Mouse (Mus musculus) midbrain, embryonic 10.5 days (tissue): ENCODE data around the gene Enah. TPM values are rescaled to one million over a fixed set of nuclear protein-coding genes. Genes with fewer than 3 reads are reported as not detected.
A peak's percentile ranks its signal among the peaks of the same experiment; 100 is the strongest.

Experiments
- DNase-seq: peaks from one replicate; pipeline ENCODE4 v3.0.0-alpha.2; 2017; ENCODE audit warnings: low spot score
- H3K27ac ChIP-seq: fragments of 300-500 bp; sonication (generic); replicated peaks from 2 replicates; pipeline ENCODE4 v1.5.1; 2016; ENCODE audit warnings: mild to moderate bottlenecking
- H3K27me3 ChIP-seq: fragments of 300-500 bp; sonication (generic); 2 replicates; pipeline ENCODE4 v1.6.1; 2016; ENCODE audit warnings: low read depth, mild to moderate bottlenecking; ENCODE audit not compliant: poor library complexity, severe bottlenecking
- H3K36me3 ChIP-seq: fragments of 300-500 bp; sonication (generic); 2 replicates; pipeline ENCODE4 v1.6.1; 2016; ENCODE audit warnings: mild to moderate bottlenecking, moderate library complexity
- H3K4me1 ChIP-seq: fragments of 300-500 bp; sonication (generic); 2 replicates; pipeline ENCODE4 v1.6.1; 2016
- H3K4me3 ChIP-seq: fragments of 300-500 bp; sonication (generic); 2 replicates; pipeline ENCODE4 v1.5.1; 2016; ENCODE audit warnings: mild to moderate bottlenecking, moderate library complexity
- H3K9me3 ChIP-seq: fragments of 300-500 bp; sonication (generic); replicated peaks from 2 replicates; pipeline ENCODE4 v1.6.1; 2016; ENCODE audit warnings: mild to moderate bottlenecking
- WGBS: fragments of 180-500 bp; shearing (Covaris S2); methylation state at CpG from one replicate; pipeline ENCODE4 v1.1.7; 2016; 5-methylcytosine and 5-hydroxymethylcytosine counted together
- polyA plus RNA-seq: library from polyadenylated mRNA; unstranded; fragments of >200 nt; fragmentation: Nextera tagmentation; extraction: Ambion mirVana; gene quantifications from 2 replicates; pipeline ENCODE4 v1.2.1, GENCODE M21; 2016

Enah gene
- polyA plus RNA-seq = 23.2 and 26.9 TPM in 2 replicates

DNA sequence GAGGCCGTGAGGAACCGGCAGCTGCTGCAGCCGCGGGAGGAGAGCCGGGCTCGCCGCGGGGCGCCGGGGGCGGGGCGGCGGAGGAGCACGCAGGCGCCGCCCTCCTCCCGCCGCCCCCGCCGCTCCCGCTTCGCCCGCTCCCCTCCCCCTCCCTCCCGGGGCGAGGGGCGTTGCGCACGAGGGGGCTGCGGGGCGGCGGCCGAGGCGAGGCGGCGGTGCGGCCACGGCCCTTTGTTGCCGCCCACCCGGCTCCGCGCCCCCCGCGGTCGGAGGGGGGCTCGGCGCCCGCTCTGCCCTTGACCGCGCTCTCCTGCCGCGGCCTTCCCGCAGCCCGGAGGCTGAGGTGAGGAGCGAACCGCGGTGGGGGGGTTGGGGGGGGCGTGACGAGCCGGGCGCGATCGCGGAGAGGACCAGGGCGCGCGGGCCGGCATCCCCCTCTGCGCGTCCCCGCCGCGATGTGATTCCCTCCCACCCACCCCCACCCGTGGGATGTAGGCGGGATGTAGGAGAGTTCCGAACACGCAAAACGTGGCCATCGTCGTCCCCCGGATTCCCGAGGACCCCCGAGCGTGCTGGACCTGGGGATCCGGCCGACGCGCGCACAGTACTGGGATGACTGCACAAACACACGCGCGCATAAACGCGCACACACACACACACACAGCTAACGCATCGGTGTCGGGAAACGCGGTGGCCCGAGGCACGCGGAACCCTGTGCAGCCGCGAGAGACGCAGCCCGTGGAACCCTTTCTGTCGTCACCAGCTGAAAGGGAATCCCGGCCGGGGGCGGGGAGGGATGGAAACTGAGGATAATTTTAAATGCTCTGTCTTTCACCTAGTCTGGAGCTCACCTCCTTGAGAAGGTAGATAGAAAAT is at the start of gene Enah:
TSS of gene Enah (minus strand) at position 65 of the 876 bp plus-strand sequence.
- DNase-seq = peak; percentile 77
- Histone ChIP-seq H3K9me3 (no peaks in the 10 kb centered on the region), H3K27ac (peak within 1 kb of the TSS; percentile 99), H3K36me3 (peaks cover 17% of the 10 kb centered on the region), H3K4me3 (peak within 1 kb of the TSS; percentile 87), H3K4me1 (peaks cover 28% of the 10 kb centered on the region), H3K27me3 (peaks cover 7% of the 10 kb centered on the region; the same call in 1 of the 2 replicates)
- WGBS = 2% methylated on average over 81 of the region's 109 CpGs

DNA sequence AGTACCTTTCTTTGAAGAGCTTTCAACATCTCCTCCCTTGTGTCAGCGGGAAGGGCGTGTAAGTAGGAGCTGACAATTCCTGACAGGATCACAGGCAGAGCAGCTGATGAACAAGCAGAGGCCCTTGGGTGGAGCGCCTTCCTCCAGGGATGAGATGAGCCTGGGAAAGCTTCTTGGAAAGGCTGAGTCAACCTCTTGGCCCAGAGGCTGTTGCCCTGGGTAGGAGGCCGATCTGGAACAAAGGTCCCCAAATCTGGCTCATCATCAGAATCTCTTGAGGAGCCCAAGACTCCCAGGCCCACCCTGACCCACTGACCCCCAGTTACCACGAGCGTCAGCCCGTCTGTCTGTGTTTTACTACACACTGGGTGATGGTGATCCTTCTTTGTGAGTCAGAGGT is 48.3 kb upstream of the Enah start:
- Histone ChIP-seq H3K27ac (no peak overlapping the region), H3K9me3 (no peaks in the 10 kb centered on the region), H3K4me3 (no peak overlapping the region), H3K4me1 (no peaks in the 10 kb centered on the region), H3K27me3 (no peaks in the 10 kb centered on the region), H3K36me3 (no peaks in the 10 kb centered on the region)
- no peak for DNase-seq
- 87% methylated on average over 7 of the region's 7 CpGs for WGBS

DNA sequence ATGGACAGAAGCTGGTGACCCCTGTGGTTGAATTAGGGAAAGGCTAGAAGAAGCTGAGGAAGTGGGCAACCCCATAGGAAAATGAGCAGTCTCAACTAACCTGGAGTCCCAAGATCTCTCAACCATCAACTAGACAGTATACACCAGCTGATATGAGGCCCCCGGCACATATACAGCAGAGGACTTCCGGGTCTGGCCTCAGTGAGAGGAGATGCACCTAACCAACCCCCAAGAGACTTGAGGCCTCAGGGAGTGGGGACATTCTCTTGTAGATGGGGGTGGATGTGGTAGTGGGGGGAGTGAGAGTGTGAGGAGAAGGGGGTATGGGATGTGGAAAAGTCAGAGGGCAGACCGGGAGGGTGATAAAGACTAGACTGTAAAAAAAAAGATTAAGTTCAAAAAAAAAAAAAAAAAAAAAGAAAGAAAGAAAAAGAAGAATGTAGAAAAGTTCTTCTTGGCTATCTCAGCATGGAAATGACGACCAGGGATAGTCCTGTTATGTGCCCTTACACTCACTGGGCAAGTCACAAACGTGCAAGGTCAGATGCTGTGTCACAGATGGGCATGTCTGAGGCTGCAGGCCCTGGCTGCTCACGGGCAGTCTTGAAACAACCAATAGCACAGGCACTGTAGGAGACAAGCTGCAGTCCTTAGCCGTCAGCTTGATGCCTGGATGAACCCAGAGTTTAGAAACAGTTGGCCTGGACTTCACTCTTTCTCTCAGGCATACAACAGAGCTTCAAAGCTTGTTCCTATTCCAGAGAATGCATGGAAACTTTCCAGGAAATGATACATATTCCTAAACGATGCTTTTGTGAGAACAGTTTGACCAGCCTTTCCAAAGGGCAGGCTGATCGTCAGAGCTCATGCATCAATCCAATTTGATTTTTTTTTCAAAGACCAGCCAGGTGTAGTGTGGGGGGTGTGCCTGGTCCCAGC is 47.0 kb upstream of the Enah start:
- Histone ChIP-seq H3K4me1 (no peaks in the 10 kb centered on the region), H3K27ac (no peak overlapping the region), H3K27me3 (no peaks in the 10 kb centered on the region), H3K4me3 (no peak overlapping the region), H3K9me3 (no peaks in the 10 kb centered on the region), H3K36me3 (no peaks in the 10 kb centered on the region)
- no peak for DNase-seq
- WGBS = 83% methylated on average over 9 of the region's 9 CpGs

DNA sequence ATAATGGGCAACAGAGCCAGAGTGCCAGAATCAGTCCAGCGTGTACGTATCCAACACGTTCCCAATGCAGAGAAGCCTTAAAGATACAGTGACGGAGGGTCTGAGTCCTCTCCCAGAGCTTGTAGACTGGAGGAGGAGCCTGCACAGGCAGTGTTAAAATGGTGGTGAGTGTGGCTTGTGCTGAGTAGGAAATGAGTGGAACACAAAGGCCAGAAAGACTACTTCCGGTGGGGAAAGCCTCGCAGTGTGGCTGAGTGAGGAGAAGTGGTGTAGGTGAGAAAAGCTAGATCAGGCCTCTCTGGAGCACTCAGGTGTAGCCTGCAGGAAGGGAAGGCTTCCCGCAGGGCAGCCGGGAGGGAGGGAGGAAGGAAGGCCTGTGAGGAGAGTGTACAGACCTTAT is 43.9 kb upstream of the Enah start:
- Histone ChIP-seq H3K36me3 (no peaks in the 10 kb centered on the region), H3K27me3 (no peaks in the 10 kb centered on the region), H3K9me3 (no peaks in the 10 kb centered on the region), H3K27ac (no peak overlapping the region; the same call in 1 of the 2 replicates), H3K4me3 (no peak overlapping the region), H3K4me1 (peaks cover 1% of the 10 kb centered on the region; the same call in 1 of the 2 replicates)
- DNase-seq = no peak
- 78% methylated on average over 8 of the region's 8 CpGs for WGBS

DNA sequence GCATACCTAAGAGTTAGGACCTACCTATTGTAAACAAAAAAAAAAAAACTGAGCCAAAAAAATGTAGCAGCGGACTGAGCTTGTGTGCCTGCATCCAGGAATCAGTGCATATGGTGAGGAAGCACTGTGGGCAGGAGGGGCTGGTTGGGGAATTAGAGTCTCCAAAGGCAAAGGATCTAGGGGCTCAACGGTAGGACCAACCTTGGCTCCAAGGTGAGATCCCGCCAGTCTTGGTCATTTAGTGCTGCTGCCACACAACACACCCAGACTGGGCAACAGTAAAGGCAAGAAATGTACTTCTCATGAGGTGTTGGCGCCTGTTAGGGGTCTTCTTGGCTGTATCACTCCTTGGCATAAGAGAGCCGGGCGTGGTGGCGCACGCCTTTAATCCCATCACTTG is 43.0 kb upstream of the Enah start:
- DNase-seq = no peak
- Histone ChIP-seq H3K4me3 (no peak overlapping the region), H3K27ac (no peak overlapping the region), H3K4me1 (peaks cover 9% of the 10 kb centered on the region; the same call in 1 of the 2 replicates), H3K9me3 (no peaks in the 10 kb centered on the region), H3K27me3 (no peaks in the 10 kb centered on the region), H3K36me3 (no peaks in the 10 kb centered on the region)
- 92% methylated on average over 8 of the region's 8 CpGs for WGBS

DNA sequence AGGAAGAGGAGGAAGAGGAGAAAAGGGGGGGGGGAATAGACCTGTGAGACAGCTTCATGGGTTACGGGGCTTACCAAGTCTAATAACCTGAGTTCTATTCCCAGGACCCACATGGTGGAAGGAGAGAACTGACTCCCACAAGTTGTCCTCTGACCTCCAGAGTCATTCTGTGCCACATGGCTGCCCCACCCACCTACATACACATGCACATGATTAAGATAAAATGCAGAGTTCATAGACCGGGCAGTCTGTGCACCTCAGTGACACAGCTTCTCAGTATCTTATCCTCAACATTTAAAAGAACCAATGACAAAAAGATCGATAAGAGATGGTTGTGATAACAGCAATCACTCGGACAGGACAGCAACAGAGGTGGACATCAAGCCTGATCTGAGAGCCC is 41.4 kb upstream of the Enah start:
- 92% methylated on average over 4 of the region's 4 CpGs for WGBS

DNA sequence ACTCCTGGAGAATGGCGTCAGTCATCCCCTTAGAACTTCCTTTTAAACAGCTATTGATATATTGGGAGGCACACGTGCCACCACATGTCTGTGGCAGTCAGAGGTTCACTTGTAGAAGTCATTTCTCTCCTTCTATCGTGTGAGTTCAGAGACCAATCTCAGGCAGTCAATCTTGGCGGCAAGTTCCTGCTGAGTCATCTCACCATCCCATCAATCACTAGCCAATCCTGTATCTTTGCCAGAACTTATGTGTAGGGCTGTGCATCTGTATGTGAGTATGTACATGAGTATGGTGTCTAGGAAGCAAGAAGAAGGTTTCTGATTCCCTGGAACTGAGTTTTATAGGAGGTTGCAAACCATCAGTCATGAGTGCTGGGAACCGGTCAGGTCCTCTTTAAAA is 40.0 kb upstream of the Enah start:
- Histone ChIP-seq H3K27ac (no peak overlapping the region), H3K4me1 (peaks cover 15% of the 10 kb centered on the region), H3K36me3 (no peaks in the 10 kb centered on the region), H3K27me3 (no peaks in the 10 kb centered on the region), H3K4me3 (no peak overlapping the region), H3K9me3 (no peaks in the 10 kb centered on the region)
- DNase-seq = no peak
- 92% methylated on average over 5 of the region's 5 CpGs for WGBS

More for the DNA sequence above, 41.4 kb upstream of the Enah start:
- no peaks in the 10 kb centered on the region for H3K36me3 ChIP-seq
- H3K27me3 ChIP-seq = no peaks in the 10 kb centered on the region
- peaks cover 10% of the 10 kb centered on the region; the same call in 1 of the 2 replicates for H3K4me1 ChIP-seq
- H3K9me3 ChIP-seq = no peaks in the 10 kb centered on the region
- no peak overlapping the region for H3K27ac ChIP-seq
- DNase-seq = no peak
- no peak overlapping the region for H3K4me3 ChIP-seq

DNA sequence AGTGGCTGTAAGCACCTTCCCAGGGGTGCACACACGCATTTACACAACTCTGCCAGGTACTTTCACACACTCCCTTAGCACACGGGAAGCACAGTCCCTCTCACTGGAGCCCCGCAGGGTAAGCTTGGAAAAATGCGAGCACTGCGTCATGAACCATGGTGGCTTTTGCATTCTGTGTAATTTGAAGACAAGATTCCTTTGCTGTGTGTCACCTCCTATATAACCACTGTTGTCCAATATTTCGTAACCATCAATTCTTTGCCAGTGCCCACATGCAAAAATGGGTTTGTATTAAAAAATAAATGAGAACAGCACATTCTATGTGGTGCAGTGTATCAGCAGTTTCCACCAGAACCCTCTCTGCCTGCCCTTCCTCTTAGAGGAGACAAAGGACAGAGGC is 38.2 kb upstream of the Enah start:
- Histone ChIP-seq H3K36me3 (no peaks in the 10 kb centered on the region), H3K9me3 (no peaks in the 10 kb centered on the region)
- WGBS = 78% methylated on average over 6 of the region's 6 CpGs

DNA sequence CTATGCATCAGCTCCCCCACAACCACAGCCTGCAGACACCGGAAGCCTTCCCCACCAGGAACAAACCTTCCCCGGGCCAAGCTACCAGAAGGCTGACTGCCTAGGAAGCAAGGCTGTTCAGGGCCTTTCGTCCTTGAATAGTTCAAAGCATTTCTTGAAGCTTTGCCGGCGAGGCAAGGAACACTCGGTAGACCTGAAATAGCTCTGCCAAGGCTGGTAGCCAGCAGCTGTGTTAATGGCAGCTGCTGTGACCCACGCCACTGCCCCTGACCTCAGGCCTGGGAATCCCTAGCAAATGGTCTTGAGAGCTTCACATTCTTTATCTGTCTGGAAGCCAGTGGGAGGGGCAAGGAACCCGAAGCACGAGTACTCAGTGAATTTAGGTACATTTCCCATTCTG is 35.3 kb upstream of the Enah start:
- DNase-seq = no peak
- no peak overlapping the region for H3K4me3 ChIP-seq
- no peaks in the 10 kb centered on the region for H3K27me3 ChIP-seq
- no peaks in the 10 kb centered on the region for H3K9me3 ChIP-seq
- 55% methylated on average over 9 of the region's 9 CpGs for WGBS
- peaks cover 22% of the 10 kb centered on the region for H3K4me1 ChIP-seq
- peak overlapping the region; percentile 6 for H3K27ac ChIP-seq
- H3K36me3 ChIP-seq = no peaks in the 10 kb centered on the region

More for the DNA sequence above, 38.2 kb upstream of the Enah start:
- Histone ChIP-seq H3K27me3 (no peaks in the 10 kb centered on the region), H3K4me3 (no peak overlapping the region), H3K27ac (no peak overlapping the region), H3K4me1 (peaks cover 18% of the 10 kb centered on the region)
- DNase-seq = no peak

DNA sequence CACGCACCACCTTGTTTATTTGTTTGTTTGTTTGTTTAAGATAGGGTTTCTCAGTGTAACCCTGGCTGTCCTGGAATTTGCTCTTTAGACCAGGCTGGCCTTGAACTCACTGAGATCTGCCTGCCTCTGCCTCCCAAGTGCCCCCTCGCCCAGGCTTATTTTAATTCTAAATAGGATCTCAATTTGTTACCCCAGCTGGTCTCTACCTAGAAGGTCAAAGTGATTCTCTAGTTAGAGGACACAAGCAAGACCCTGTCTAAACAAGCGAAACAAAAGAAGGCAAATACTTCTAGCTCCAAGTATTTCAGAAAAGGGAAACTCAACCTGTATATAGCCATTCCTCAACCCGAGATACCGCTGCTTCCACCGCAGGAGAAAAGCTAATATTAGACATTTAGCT is 34.9 kb upstream of the Enah start:
- no peaks in the 10 kb centered on the region for H3K36me3 ChIP-seq
- H3K27ac ChIP-seq = no peak overlapping the region
- WGBS = 88% methylated on average over 6 of the region's 6 CpGs
- no peaks in the 10 kb centered on the region for H3K27me3 ChIP-seq
- DNase-seq = no peak
- H3K9me3 ChIP-seq = no peaks in the 10 kb centered on the region
- H3K4me1 ChIP-seq = peaks cover 22% of the 10 kb centered on the region
- H3K4me3 ChIP-seq = no peak overlapping the region

DNA sequence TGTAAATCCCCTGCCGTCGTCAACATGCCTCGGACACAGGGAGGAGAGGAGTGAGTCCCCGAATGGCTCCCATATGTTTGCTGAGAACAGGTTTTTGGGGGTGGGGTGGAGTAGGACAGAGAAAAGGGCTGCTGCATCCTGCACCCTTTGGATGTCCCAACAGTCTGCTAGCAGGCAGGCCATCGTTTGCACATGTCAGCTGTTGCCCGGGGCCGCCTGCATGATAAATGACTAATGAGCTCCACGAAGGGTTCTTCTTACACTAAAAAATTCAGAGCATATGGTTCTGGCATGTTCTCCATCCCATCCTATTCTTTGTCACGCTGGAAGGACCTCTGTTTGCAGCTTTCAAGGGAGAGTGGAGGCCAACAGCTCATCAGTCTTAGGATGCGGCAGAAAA is 33.2 kb upstream of the Enah start:
- Histone ChIP-seq H3K36me3 (no peaks in the 10 kb centered on the region), H3K27me3 (no peaks in the 10 kb centered on the region), H3K9me3 (no peaks in the 10 kb centered on the region), H3K27ac (no peak overlapping the region), H3K4me3 (no peak overlapping the region), H3K4me1 (peaks cover 15% of the 10 kb centered on the region)
- DNase-seq = no peak
- WGBS = 69% methylated on average over 10 of the region's 10 CpGs

DNA sequence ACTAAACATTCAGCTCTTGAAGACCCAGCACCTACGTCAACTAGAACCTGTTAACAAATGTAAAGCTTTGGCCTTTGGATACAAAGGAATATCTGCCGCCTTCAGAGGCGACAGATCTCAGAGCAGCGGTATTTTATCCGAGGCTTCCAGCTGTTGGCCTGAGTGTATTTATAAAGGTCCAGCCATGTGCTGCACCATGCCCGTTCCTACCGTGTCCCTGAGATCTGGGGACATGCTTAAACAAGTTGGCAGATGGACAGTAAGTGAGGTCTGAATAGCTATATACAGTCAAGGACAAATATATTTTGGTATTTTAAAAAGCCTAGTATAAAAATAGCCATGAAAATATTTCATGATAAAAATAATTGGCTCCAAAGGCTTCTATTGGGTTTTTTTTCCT is 32.6 kb upstream of the Enah start:
- Histone ChIP-seq H3K4me1 (peaks cover 12% of the 10 kb centered on the region), H3K4me3 (no peak overlapping the region), H3K27ac (no peak overlapping the region), H3K27me3 (no peaks in the 10 kb centered on the region), H3K9me3 (no peaks in the 10 kb centered on the region), H3K36me3 (no peaks in the 10 kb centered on the region)
- DNase-seq = no peak
- WGBS = 88% methylated on average over 7 of the region's 7 CpGs
